Mouse (Mus musculus): ENCODE measurements at regions not wholly inside any gene's neighbourhood (a gene's known extent, or its start where the extent isn't known, plus 50 kb on each side); places are given as distances from the start of the nearest gene placed in this dataset.

- no peak for TF ChIP-seq CTCF (IDR thresholded peaks at IDR 0.05; ENCODE audit: low read depth)
- TF ChIP-seq EP300 (IDR thresholded peaks at IDR 0.05; ENCODE audit: low read depth), result no peak
Observed at GRCm38 (mm10) chr1:12612102-12612501, 1198.2 kb downstream of the A830018L16Rik start.

All from heart, postnatal 0 days (tissue).